Mouse (Mus musculus): ENCODE data around the gene Il13.

Il13 gene

GRCm38 (mm10) chr11:53584849-53585248 lies 49.7 kb downstream of the Il13 start:
- DNase-seq (ENCODE audit: low spot score in 2 of 2): peak in 1 of 2 experiments; percentile 19

GRCm38 (mm10) chr11:53583151-53583550 lies 51.4 kb downstream of the Il13 start:
- DNase-seq (ENCODE audit: low spot score in 2 of 2): no peak
